Comparison of ENCODE assay signal across 8 mouse cellular contexts in genomic region chr2:65238964-65239570, GRCm38 (mm10). TPM values are rescaled to one million over a fixed set of nuclear protein-coding genes. Genes with fewer than 3 reads are reported as not detected.
DNase-seq lines count a peak whose midpoint lies in the region; ATAC-seq and TF ChIP-seq lines count a peak whose summit lies in the region.

Gene Cobll1, minus strand, starts transcription at chr2:65239403.

- peak within 1 kb of the TSS; percentile 79 for H3ac ChIP-seq in C2C12 (ENCODE audit: control insufficient read depth, insufficient read length, low read depth)

- peak; percentile 59 for ATAC-seq in cerebellum, adult (ENCODE audit: insufficient number of reproducible peaks, low FRiP score, low TSS enrichment)

- H3K36me3 ChIP-seq in C2C12 (ENCODE audit: control insufficient read depth, insufficient read depth): peaks cover under 1% of the 10 kb centered on the region

- H3K79me2 ChIP-seq in C2C12 (ENCODE audit: control insufficient read depth, insufficient read depth): peaks cover 42% of the 10 kb centered on the region

- TF ChIP-seq CTCF in C2C12 (IDR thresholded peaks at IDR 0.05; ENCODE audit: control insufficient read depth, insufficient read depth, insufficient read length): no peak

- peaks cover 36% of the 10 kb centered on the region for H3K79me3 ChIP-seq in C2C12 (ENCODE audit: low read depth)

- intact Hi-C loops in heart, postnatal 14 days (cut with DNase I): loop anchor here (1.0 to 5.0 kb wide), 3 partner anchors 50 to 217 kb away; partner anchors contain the start of gene Grb14

- H3K27me3 ChIP-seq in C2C12 (ENCODE audit: control insufficient read depth, insufficient read depth, insufficient read length): no peaks in the 10 kb centered on the region

- H3K4me3 ChIP-seq in C2C12 (ENCODE audit: insufficient read depth, poor library complexity, severe bottlenecking): peak within 1 kb of the TSS; percentile 74

- DNase-seq in cerebellum, postnatal 36 days: no peak
- peak; percentile 71 for DNase-seq in embryo, embryonic 11 days
- DNase-seq in heart, postnatal 14 days: no peak
- peak; percentile 24 for DNase-seq in liver
- DNase-seq in naive thymus-derived CD4-positive, alpha-beta T cell, adult 2 months (ENCODE audit: low read depth): peak; percentile 53
- peak; percentile 85 for DNase-seq in yolk sac, embryonic 10.5 days (ENCODE audit: low spot score)

TF ChIP-seq in C2C12, 6 proteins besides CTCF, POLR2A, EP300 and RAD21:
- TF ChIP-seq MYOD1 (IDR thresholded peaks at IDR 0.05; ENCODE audit: control insufficient read depth, insufficient read length, low read depth) (no peak), USF1 (IDR thresholded peaks at IDR 0.05; ENCODE audit: low read depth) (no peak), MYOG (IDR thresholded peaks at IDR 0.05; ENCODE audit: control insufficient read depth, extremely low read depth, insufficient read length) (no peak), CEBPB (IDR thresholded peaks at IDR 0.05; ENCODE audit: low read depth) (no peak), MAX (IDR thresholded peaks at IDR 0.05) (peak; percentile 7), FOSL1 (IDR thresholded peaks at IDR 0.05; ENCODE audit: insufficient read depth, low read length, poor library complexity, severe bottlenecking) (no peak)

RNA-seq across cellular contexts. Expression of gene Cobll1, which starts in this region (rescaled TPM):
- polyA plus RNA-seq in C2C12 (2012; fragmentation: generic; extraction: Trizol): 16.3 TPM
- 10 to 100 TPM; 51.3 to 53.6 TPM for total RNA-seq in heart, postnatal 14 days (2021)

Comparison
In these comparisons a context has a peak if more than half of its experiments do, and no peak if none do; other contexts are left out.
1. DNase-seq: peak in embryo, embryonic 11 days (single experiment), liver (single experiment), naive thymus-derived CD4-positive, alpha-beta T cell, adult 2 months (single experiment) and yolk sac, embryonic 10.5 days (single experiment); none in cerebellum, postnatal 36 days (0 of 2) and heart, postnatal 14 days (0 of 2).